Mouse (Mus musculus) thymus, adult 2 months (tissue): ENCODE results near the gene Zfp62. TPM values are rescaled to one million over a fixed set of nuclear protein-coding genes. Genes with fewer than 3 reads are reported as not detected.
"Not testable (repeated sequence)": the region's sequence is repeated elsewhere in the genome, so short reads cannot be mapped to it uniquely, and the experiment has no call there.

Source experiments
- DNase-seq: peaks from one replicate; pipeline ENCODE4 v3.0.0; 2021
- H3K27ac ChIP-seq: fragments of 200-500 bp; 2 replicates; pipeline ENCODE4 v1.5.1; 2012; ENCODE audit warnings: low read length, control low read depth; ENCODE audit not compliant: control insufficient read depth, insufficient read depth
- H3K27me3 ChIP-seq: fragments of 200-500 bp; 2 replicates; pipeline ENCODE4 v1.6.1; 2012; ENCODE audit warnings: mild to moderate bottlenecking, low read length, moderate library complexity, mixed read lengths; ENCODE audit not compliant: control insufficient read depth, insufficient read depth
- H3K36me3 ChIP-seq: fragments of 200-500 bp; 2 replicates; pipeline ENCODE4 v1.6.1; 2012; ENCODE audit warnings: mild to moderate bottlenecking, low read length, moderate library complexity; ENCODE audit not compliant: control insufficient read depth, insufficient read depth
- H3K4me1 ChIP-seq: fragments of 200-500 bp; replicated peaks from 2 replicates; pipeline ENCODE4 v1.6.1; 2012; ENCODE audit warnings: low read length; ENCODE audit not compliant: control insufficient read depth, insufficient read depth
- H3K4me3 ChIP-seq: fragments of 200-500 bp; 2 replicates; pipeline ENCODE4 v1.5.1; 2012; ENCODE audit warnings: mild to moderate bottlenecking, low read length, control low read depth, moderate library complexity; ENCODE audit not compliant: control insufficient read depth, insufficient read depth
- CTCF ChIP-seq: fragments of 200-500 bp; IDR thresholded peaks from 2 replicates; pipeline ENCODE4 v1.5.1; 2012; ENCODE audit warnings: mild to moderate bottlenecking, control low read depth, low read length, moderate library complexity, borderline replicate concordance; ENCODE audit not compliant: control insufficient read depth, poor library complexity, insufficient read depth; ENCODE audit errors: extremely low read depth
- POLR2A ChIP-seq: fragments of 200-500 bp; IDR thresholded peaks from 2 replicates; pipeline ENCODE4 v1.6.1; 2012; ENCODE audit warnings: mild to moderate bottlenecking, low read length, control low read depth, moderate library complexity; ENCODE audit not compliant: control insufficient read depth, poor library complexity, insufficient read depth; ENCODE audit errors: extremely low read depth
- WGBS: fragments of 180-500 bp; shearing (Covaris S2); methylation state at CpG from one replicate; pipeline ENCODE4 v1.1.7; 2018; 5-methylcytosine and 5-hydroxymethylcytosine counted together
- polyA plus RNA-seq: library from polyadenylated mRNA; depleted of rRNA; stranded (reverse); fragments of >200 nt; gene quantifications from 2 replicates; pipeline ENCODE4 v1.2.3, GENCODE M21; 2012

The Zfp62 gene
- polyA plus RNA-seq, 1 experiment = 6.0 TPM

- Histone ChIP-seq H3K27me3 (no peaks in the 10 kb centered on the region), H3K4me1 (no peaks in the 10 kb centered on the region), H3K36me3 (no peaks in the 10 kb centered on the region), H3K27ac (no peak overlapping the region), H3K4me3 (no peak overlapping the region)
- TF ChIP-seq CTCF = no peak
- TF ChIP-seq POLR2A = no peak
- WGBS = 89% methylated on average over 1 of the region's 1 CpGs
- no peak for DNase-seq
These were observed 19.9 kb upstream of the Zfp62 start for GRCm38 (mm10) chr11:49183172-49183571.

GRCm38 (mm10) chr11:49186452-49186851 lies 16.6 kb upstream of the Zfp62 start:
- Histone ChIP-seq H3K36me3 (no peaks in the 10 kb centered on the region), H3K4me3 (no peak overlapping the region), H3K27ac (no peak overlapping the region), H3K4me1 (no peaks in the 10 kb centered on the region), H3K27me3 (no peaks in the 10 kb centered on the region)
- DNase-seq = no peak
- 88% methylated on average over 6 of the region's 6 CpGs for WGBS
- TF ChIP-seq POLR2A (no peak), CTCF (no peak)

GRCm38 (mm10) chr11:49186955-49187488 lies 16.1 kb upstream of the Zfp62 start, which contains the start of gene Btnl9:
Gene Btnl9, minus strand, starts transcription at chr11:49187159.
- TF ChIP-seq CTCF = no peak
- TF ChIP-seq POLR2A = no peak
- Histone ChIP-seq H3K4me1 (no peaks in the 10 kb centered on the region), H3K4me3 (no peak within 1 kb of the TSS), H3K27me3 (no peaks in the 10 kb centered on the region), H3K27ac (no peak within 1 kb of the TSS), H3K36me3 (no peaks in the 10 kb centered on the region)
- no peak for DNase-seq
- 79% methylated on average over 8 of the region's 8 CpGs for WGBS

GRCm38 (mm10) chr11:49187701-49188100 lies 15.4 kb upstream of the Zfp62 start:
- H3K27ac ChIP-seq = no peak overlapping the region
- TF ChIP-seq POLR2A (no peak), CTCF (no peak)
- 93% methylated on average over 10 of the region's 10 CpGs for WGBS
- H3K36me3 ChIP-seq = no peaks in the 10 kb centered on the region
- no peaks in the 10 kb centered on the region for H3K27me3 ChIP-seq
- no peak for DNase-seq
- H3K4me3 ChIP-seq = no peak overlapping the region
- no peaks in the 10 kb centered on the region for H3K4me1 ChIP-seq

GRCm38 (mm10) chr11:49189737-49190136 lies 13.4 kb upstream of the Zfp62 start:
- Histone ChIP-seq H3K27me3 (no peaks in the 10 kb centered on the region), H3K36me3 (no peaks in the 10 kb centered on the region), H3K4me3 (no peak overlapping the region), H3K4me1 (no peaks in the 10 kb centered on the region), H3K27ac (no peak overlapping the region)
- TF ChIP-seq CTCF (no peak), POLR2A (no peak)
- 3% methylated on average over 7 of the region's 7 CpGs for WGBS
- DNase-seq = peak; percentile 80

GRCm38 (mm10) chr11:49191083-49191482 lies 12.0 kb upstream of the Zfp62 start:
- DNase-seq = no peak
- H3K4me1 ChIP-seq = peaks cover 5% of the 10 kb centered on the region
- no peak overlapping the region for H3K4me3 ChIP-seq
- TF ChIP-seq CTCF (no peak), POLR2A (no peak)
- H3K27ac ChIP-seq = no peak overlapping the region
- H3K27me3 ChIP-seq = no peaks in the 10 kb centered on the region
- WGBS = 78% methylated on average over 2 of the region's 2 CpGs
- no peaks in the 10 kb centered on the region for H3K36me3 ChIP-seq

- H3K4me1 ChIP-seq, H3K4me3 ChIP-seq, DNase-seq, H3K36me3 ChIP-seq, H3K27me3 ChIP-seq, H3K27ac ChIP-seq: not testable (repeated sequence)
- 99% methylated on average over 9 of the region's 9 CpGs for WGBS
These were observed 8.3 kb upstream of the Zfp62 start for GRCm38 (mm10) chr11:49194771-49195170.
